Mouse (Mus musculus): ENCODE measurements around the gene Zfp217.
A peak's percentile ranks its signal among the peaks of the same experiment; 100 is the strongest.

The Zfp217 gene

GRCm38 (mm10) chr2:170158987-170159386 lies 11.1 kb upstream of the Zfp217 start:
- no peak for DNase-seq

DNA sequence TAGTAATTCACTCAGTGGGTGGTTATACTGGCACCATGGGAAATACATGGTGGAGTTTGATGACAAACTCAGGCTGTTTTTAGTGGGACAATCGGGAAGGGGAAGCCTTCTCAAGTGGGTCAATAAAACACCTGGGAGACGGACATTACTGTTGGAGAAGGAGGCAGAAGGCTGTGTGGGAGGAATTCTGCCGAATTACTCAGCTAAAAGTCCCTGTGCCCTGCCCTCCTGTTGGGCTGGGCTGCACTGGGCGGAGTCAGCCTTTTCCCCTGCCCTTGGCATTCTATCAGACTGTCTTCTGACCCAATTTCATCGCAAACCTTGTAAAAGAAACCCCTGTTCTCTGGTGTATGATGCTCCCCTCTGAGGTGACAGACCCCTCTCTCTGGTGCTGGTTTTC lies 10.3 kb upstream of the Zfp217 start:
- DNase-seq = no peak

- DNase-seq = no peak
Observed at GRCm38 (mm10) chr2:170157280-170158200, 9.6 kb upstream of the Zfp217 start.

- peak; percentile 46 to 49 for DNase-seq
Observed at GRCm38 (mm10) chr2:170155089-170155740, 7.3 kb upstream of the Zfp217 start.

DNA sequence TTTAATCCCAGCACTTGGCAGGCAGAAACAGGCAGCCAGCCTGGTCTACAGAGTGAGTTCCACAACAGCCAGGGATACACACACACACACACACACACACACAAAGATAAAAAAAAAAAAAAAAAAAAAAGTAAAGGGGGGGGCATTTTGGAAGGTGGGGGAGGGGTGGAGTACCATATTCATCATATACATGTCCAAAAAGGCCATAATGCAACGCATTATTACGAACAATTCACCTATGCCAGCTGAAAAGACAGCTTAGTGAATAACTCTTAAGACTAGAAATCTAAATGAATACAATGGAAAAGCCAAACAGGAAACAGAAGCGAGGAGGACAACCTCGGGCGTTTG lies 6.8 kb upstream of the Zfp217 start:
- DNase-seq = peak; percentile 12 to 14

DNA sequence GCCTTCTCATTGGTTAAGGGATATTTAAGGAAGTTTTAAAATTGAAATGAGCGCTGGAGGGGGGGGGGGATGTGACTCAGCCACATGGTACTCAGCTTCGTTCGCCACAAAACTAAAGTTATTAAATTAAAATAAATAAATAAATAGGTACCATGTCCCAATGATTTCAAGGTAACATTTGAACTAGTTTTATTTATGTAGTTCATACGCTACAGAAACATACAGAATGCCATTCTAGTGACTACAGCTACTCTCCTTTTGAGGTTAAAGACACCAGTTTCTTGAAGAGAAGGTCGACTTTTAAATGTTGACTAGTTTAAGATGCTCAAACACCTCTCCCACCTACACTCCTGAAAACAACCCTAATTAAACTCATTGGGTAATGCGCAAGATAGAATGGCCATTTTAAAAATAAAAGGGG lies 6.4 kb upstream of the Zfp217 start:
- DNase-seq = no peak

GRCm38 (mm10) chr2:170153421-170154271 lies 5.7 kb upstream of the Zfp217 start:
- peak; percentile 10 to 26 for DNase-seq

GRCm38 (mm10) chr2:170152856-170153255 lies 5.0 kb upstream of the Zfp217 start:
- no peak for DNase-seq

- no peak for DNase-seq
Observed at GRCm38 (mm10) chr2:170152036-170152686, 4.3 kb upstream of the Zfp217 start.

- no peak for DNase-seq
Observed at GRCm38 (mm10) chr2:170151470-170151869, 3.6 kb upstream of the Zfp217 start.

DNA sequence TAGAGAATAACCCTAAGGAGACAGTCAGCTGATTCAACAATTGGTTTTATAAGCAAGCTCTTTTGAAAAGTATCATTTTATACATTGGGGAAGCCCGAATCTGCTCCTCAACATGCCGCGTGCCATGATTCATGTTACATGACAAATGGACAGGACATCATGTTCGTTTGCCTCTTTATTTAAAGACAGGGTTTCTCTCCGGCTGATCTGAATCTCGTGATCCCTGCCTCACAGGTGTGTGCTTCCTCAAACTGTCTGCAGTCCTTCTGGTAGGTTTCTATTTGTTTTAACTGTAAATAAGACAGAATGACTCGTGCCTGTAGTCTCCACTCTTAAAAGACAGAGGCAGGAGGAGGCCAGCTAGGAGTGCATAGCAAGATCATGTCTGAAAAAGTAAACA lies 925 bp upstream of the Zfp217 start:
- DNase-seq = no peak

GRCm38 (mm10) chr2:170147170-170147569 lies 733 bp downstream of the Zfp217 start:
- no peak for DNase-seq

DNA sequence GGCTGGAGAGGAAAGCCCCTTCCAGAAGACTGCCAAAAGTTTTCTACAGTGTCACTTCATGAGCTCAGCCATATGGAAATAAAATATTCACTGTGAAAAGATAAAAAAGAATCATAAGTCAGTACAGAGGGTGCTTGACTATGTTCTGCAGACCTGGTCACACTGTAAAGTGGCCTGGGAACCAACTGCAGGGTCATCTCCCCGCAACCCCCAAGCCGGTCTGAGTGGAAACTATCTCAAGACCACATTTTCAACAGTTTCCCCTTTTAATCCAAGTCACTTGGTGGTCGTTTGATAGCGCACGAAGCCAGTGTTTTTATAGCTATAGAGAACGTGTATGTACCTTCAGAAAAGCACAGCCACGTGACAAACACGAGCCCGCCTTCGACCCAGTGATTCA lies 3.6 kb downstream of the Zfp217 start:
- no peak for DNase-seq

GRCm38 (mm10) chr2:170143861-170144260 lies 4.0 kb downstream of the Zfp217 start:
- no peak for DNase-seq

DNA sequence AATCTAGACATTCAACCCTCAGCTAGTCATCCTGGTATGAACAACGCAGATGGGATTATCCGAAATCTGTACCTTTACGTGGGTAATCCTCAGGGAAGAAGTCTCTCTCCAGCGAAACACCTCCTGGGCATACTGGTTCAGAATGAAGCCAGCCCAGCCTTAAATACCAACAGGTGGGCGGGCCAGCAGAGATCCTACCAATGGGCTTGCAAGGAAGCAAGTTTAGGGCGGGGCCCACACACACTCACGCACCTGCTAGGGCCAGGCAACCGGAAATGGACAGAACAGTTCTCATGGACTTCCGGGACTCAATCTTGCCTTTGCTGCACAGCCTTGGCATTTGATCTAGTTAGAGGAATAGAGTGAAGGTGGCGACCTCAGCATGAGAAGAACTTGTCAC lies 5.4 kb downstream of the Zfp217 start:
- no peak for DNase-seq

DNA sequence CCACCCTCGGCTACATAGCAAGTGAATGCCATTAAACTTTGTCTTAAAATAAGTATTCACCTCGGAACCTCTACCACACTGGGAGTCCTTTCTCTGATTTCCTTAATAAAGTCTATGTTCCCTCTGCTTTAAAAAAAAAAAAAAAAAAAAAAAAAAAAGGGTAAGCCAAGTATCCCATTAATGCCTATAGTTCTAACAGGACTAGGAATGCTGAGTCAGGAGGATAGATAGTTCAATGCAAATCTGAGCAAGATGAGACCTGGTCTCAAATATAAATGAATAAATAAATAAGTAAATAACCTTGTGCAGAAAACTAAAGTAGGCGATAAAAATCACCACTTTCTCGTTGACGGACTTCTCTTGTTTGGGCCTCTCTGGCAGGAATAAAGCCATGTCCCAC lies 6.4 kb downstream of the Zfp217 start:
- DNase-seq = no peak

DNA sequence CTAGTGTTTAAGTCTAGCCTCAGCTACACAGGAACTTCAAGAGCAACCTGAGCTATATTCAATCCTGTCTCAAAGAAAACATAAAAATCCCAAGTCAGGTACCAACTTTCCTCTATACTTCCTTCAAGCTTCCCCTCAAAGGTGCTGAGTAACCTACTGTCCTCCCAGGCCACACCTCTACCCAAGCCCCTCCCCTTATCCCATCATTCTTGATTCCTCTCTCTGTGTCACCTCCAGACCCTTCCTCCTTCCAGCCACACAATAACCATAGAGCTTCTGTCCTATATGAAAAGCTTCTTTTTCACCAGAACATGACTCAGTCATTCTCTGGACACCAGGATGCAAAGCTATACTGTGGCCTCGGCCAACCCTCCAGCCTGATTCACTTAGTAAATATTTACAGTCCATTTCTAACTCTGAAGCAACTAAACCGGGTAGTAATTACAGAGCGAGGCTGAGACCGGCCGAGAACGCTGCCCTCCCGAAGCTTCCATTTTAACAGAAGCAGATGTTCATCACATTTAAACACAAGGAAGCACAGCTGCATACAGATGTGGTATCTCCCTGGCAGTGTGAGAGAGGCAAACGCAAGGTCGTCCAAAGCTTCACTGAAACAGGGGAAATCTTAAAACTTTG lies 8.4 kb downstream of the Zfp217 start:
- DNase-seq = no peak

DNA sequence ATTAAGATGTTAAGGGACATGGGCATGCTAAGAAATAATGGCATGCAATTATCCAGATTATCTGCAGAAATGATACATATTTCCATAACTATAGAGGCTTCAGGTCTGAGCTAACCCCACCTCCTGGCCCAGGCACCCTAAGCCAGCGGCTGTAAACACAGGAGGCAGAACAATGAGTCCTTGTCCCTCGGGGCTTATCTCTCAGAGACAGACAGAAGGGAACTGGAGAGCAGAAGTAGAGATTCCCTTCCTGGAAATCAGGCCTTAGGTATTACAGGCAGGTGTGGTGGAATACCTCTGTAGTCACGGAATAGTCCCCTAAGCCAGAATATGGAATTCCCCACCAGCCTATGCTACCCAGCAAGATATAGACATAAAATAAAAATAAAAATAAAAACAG lies 11.0 kb downstream of the Zfp217 start:
- no peak for DNase-seq

DNA sequence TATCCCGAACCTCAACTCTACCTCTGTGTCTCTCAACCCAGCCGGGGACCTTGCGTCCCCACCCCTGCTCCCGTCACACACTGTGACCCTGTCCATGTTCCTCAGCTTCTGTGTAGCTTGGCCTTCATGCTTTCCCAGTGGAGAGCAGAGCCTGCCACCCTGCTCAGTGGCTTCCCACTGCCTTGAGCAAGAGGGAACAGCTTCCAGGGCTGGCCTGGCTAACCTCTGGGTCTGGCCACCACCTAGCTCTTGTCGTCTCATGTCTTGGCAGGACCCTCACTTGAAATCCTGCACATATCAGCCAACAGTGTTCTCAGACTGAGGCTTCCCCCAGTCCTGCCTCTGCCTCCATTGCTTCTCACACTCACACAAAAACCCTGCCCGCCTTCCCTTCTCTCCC lies 12.1 kb downstream of the Zfp217 start:
- no peak for DNase-seq

DNA sequence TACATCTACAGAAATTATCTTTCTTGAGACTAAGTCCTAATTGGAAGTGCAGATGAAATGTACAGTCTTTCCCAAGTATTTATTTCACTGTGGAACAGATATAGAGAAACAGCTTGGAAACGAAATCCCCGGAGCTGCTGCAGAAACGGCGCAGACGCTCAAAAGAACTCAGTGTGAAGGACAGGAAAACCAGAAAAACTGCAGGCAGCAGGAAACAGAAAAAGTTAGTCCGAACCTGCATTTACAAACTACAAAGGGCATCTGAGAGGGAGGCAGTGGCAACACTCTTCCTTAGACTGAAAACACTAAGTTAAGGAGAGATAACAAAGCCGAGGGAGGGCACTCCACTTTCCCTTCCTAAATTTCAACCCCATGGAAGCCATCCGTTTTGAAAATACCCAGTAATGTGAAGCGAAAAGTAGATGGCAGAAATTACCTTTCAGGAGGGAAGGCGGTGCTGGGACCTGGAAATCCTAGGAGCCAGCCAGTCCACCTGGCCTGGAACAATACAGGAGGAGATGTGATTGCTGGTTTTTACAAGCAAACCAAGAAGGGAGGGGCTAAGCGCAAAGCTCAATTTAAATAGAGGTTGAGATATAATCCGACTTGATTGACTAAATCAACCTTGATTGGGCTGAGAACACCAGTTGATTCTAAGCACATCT lies 13.7 kb downstream of the Zfp217 start:
- no peak for DNase-seq

DNA sequence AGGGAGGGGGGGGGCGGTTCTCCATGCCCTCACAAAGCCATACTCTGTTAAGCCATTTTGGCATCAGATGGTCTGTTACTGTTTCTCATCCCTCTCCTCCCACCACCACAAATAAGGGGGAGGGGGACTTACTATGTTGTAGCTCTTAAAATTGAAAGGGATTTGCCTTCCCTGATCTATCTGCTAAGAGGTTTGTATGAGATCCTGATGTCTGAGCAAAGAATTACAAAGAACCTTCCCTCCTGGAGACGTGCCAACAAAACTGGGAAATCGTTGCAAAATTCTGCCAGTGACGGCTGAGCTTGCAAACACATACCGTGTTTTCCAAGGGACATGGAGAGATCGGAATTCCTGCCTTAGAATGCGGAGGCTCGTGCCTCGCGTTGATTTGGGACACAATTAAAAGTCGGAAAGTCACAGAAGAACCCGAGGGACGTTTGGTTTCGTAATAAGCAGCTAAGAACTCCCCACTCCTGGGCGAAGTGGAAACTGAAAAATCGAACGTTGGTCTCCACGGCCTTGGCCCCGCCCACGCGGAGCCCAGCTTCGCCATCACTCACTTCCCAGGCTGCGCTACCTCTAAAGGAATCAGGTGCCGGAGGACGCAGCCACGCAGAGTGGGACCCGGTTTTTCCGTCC lies 14.7 kb downstream of the Zfp217 start:
- peak; percentile 67 to 72 for DNase-seq

Measured in cerebellum, postnatal 14 days (tissue).